Mouse (Mus musculus): ENCODE measurements around the gene Iqcd. TPM values are rescaled to one million over a fixed set of nuclear protein-coding genes. Genes with fewer than 3 reads are reported as not detected.

Gene Iqcd
- total RNA-seq, 1 experiment from 2014 or later, result 0.96 TPM

- ATAC-seq (replicated peaks; ENCODE audit: low read depth, poor library complexity, severe bottlenecking), result no peak
These were observed 62.4 kb downstream of the Iqcd start for GRCm38 (mm10) chr5:120651230-120651629.

GRCm38 (mm10) chr5:120652915-120653701, 64.3 kb downstream of the Iqcd start:
- ATAC-seq (replicated peaks; ENCODE audit: low read depth, poor library complexity, severe bottlenecking), result no peak

GRCm38 (mm10) chr5:120653873-120654272, 65.1 kb downstream of the Iqcd start:
- no peak for ATAC-seq (replicated peaks; ENCODE audit: low read depth, poor library complexity, severe bottlenecking)

GRCm38 (mm10) chr5:120656281-120656751, 67.5 kb downstream of the Iqcd start:
- ATAC-seq (replicated peaks; ENCODE audit: low read depth, poor library complexity, severe bottlenecking), result no peak

Other genes starting within 250 kb of the Iqcd start
- gene Lhx5, start 157.3 kb upstream of the Iqcd start, total RNA-seq (2017), result not detected in 2 replicates
- gene Sdsl, start 116.2 kb upstream of the Iqcd start, total RNA-seq (2017), result 27.1 and 34.4 TPM in 2 replicates
- gene Sds, start 112.5 kb upstream of the Iqcd start, total RNA-seq (2017), result not detected in 2 replicates
- 5.0 and 7.7 TPM in 2 replicates for gene Plbd2, start 85.4 kb upstream of the Iqcd start, total RNA-seq (2017)
- 4.5 and 4.9 TPM in 2 replicates for gene Slc8b1, start 77.8 kb upstream of the Iqcd start, total RNA-seq (2017)
- 15.2 and 18.1 TPM in 2 replicates for gene Tpcn1, start 343 bp upstream of the Iqcd start, total RNA-seq (2017)
- gene Rita1, start 23.6 kb downstream of the Iqcd start, total RNA-seq (2017), result 3.8 and 13.1 TPM in 2 replicates
- 36.0 and 41.7 TPM in 2 replicates for gene Ddx54, start 23.7 kb downstream of the Iqcd start, total RNA-seq (2017)
- not detected in 2 replicates for gene Cfap73, start 45.2 kb downstream of the Iqcd start, total RNA-seq (2017)
- 1.0 and 1.1 TPM in 2 replicates for gene Rasal1, start 59.8 kb downstream of the Iqcd start, total RNA-seq (2017)
- not detected in 2 replicates for gene Dtx1, start 122.9 kb downstream of the Iqcd start, total RNA-seq (2017)
- gene Oas2, start 160.8 kb downstream of the Iqcd start, total RNA-seq (2017), result 0.64 and 0.68 TPM in 2 replicates
- gene Oas3, start 188.6 kb downstream of the Iqcd start, total RNA-seq (2017), result 1.9 and 4.8 TPM in 2 replicates
- gene Oas1e, start 206.5 kb downstream of the Iqcd start, total RNA-seq (2017), result not detected in 2 replicates
- gene Oas1c, start 223.5 kb downstream of the Iqcd start, total RNA-seq (2017), result 0.78 and 3.1 TPM in 2 replicates